Mouse (Mus musculus) cerebellum, adult 2 months (tissue): ENCODE data around the gene Slc26a11. TPM values are rescaled to one million over a fixed set of nuclear protein-coding genes. Genes with fewer than 3 reads are reported as not detected.

Experiments used
- DNase-seq, 2 experiments: peaks; one replicate each; pipeline ENCODE4 v3.0.0; 2021
- H3K27ac ChIP-seq: fragments of 200-500 bp; 2 replicates; pipeline ENCODE4 v1.5.1; 2012; ENCODE audit warnings: low read length, control low read depth, inconsistent platforms; ENCODE audit not compliant: insufficient read depth
- H3K27me3 ChIP-seq: fragments of 200-500 bp; 2 replicates; pipeline ENCODE4 v1.6.1; 2012; ENCODE audit warnings: inconsistent platforms, mild to moderate bottlenecking, low read length, moderate library complexity; ENCODE audit not compliant: control insufficient read depth, insufficient read depth
- H3K4me1 ChIP-seq: fragments of 200-500 bp; 2 replicates; pipeline ENCODE4 v1.6.1; 2011; ENCODE audit warnings: low read length; ENCODE audit not compliant: control insufficient read depth, insufficient read depth
- H3K4me3 ChIP-seq: fragments of 200-500 bp; replicated peaks from 2 replicates; pipeline ENCODE3; 2011; ENCODE audit warnings: mild to moderate bottlenecking, low read depth, low read length, control low read depth; ENCODE audit not compliant: insufficient read depth
- CTCF ChIP-seq: fragments of 200-500 bp; IDR thresholded peaks from 2 replicates; pipeline ENCODE4 v1.5.1; 2011; ENCODE audit warnings: low read depth, mild to moderate bottlenecking, control low read depth, low read length, moderate library complexity, borderline replicate concordance; ENCODE audit not compliant: insufficient read depth
- POLR2A ChIP-seq: fragments of 200-500 bp; IDR thresholded peaks from 2 replicates; pipeline ENCODE4 v1.6.1; 2011; ENCODE audit warnings: low read length, control low read depth, borderline replicate concordance; ENCODE audit not compliant: insufficient read depth
- WGBS: fragments of 180-500 bp; shearing (Covaris S2); methylation state at CpG from one replicate; pipeline ENCODE4 v1.1.7; 2018; 5-methylcytosine and 5-hydroxymethylcytosine counted together
- polyA plus RNA-seq: library from polyadenylated mRNA; depleted of rRNA; stranded (reverse); fragments of >200 nt; gene quantifications from 2 replicates; pipeline ENCODE4 v1.2.3, GENCODE M21; 2012

The Slc26a11 gene
- polyA plus RNA-seq, 1 experiment = 12.9 TPM

GRCm38 (mm10) chr11:119322521-119322920 is 32.8 kb upstream of the Slc26a11 start:
- Histone ChIP-seq H3K27ac (no peak overlapping the region), H3K27me3 (no peaks in the 10 kb centered on the region), H3K4me1 (no peaks in the 10 kb centered on the region), H3K4me3 (no peak overlapping the region)
- no peak for TF ChIP-seq POLR2A
- TF ChIP-seq CTCF = no peak
- 23% methylated on average over 13 of the region's 13 CpGs for WGBS
- DNase-seq = peak; percentile 43 to 44

- Histone ChIP-seq H3K4me3 (no peak overlapping the region), H3K4me1 (no peaks in the 10 kb centered on the region), H3K27me3 (no peaks in the 10 kb centered on the region), H3K27ac (no peak overlapping the region)
- TF ChIP-seq POLR2A (no peak), CTCF (no peak)
- no peak for DNase-seq
- WGBS = 76% methylated on average over 1 of the region's 1 CpGs
Measured at GRCm38 (mm10) chr11:119325068-119325467, 30.3 kb upstream of the Slc26a11 start.

GRCm38 (mm10) chr11:119330592-119330991 is 24.8 kb upstream of the Slc26a11 start:
- H3K27ac ChIP-seq = no peak overlapping the region
- no peaks in the 10 kb centered on the region for H3K27me3 ChIP-seq
- H3K4me1 ChIP-seq = no peaks in the 10 kb centered on the region
- WGBS = 65% methylated on average over 4 of the region's 4 CpGs
- no peak for DNase-seq
- H3K4me3 ChIP-seq = no peak overlapping the region
- no peak for TF ChIP-seq POLR2A
- TF ChIP-seq CTCF = no peak

GRCm38 (mm10) chr11:119331970-119332369 is 23.4 kb upstream of the Slc26a11 start:
- H3K27me3 ChIP-seq = no peaks in the 10 kb centered on the region
- no peak for DNase-seq
- H3K4me3 ChIP-seq = no peak overlapping the region
- no peak overlapping the region for H3K27ac ChIP-seq
- no peak for TF ChIP-seq POLR2A
- no peak for TF ChIP-seq CTCF
- 56% methylated on average over 3 of the region's 3 CpGs for WGBS
- H3K4me1 ChIP-seq = no peaks in the 10 kb centered on the region

- DNase-seq = no peak
- Histone ChIP-seq H3K4me3 (no peak overlapping the region), H3K4me1 (no peaks in the 10 kb centered on the region), H3K27me3 (no peaks in the 10 kb centered on the region), H3K27ac (no peak overlapping the region)
- TF ChIP-seq POLR2A (no peak), CTCF (no peak)
- 36% methylated on average over 10 of the region's 10 CpGs for WGBS
Measured at GRCm38 (mm10) chr11:119338271-119339059, 16.9 kb upstream of the Slc26a11 start.

GRCm38 (mm10) chr11:119339179-119339578 is 16.2 kb upstream of the Slc26a11 start:
- Histone ChIP-seq H3K4me3 (no peak overlapping the region), H3K27ac (no peak overlapping the region), H3K27me3 (no peaks in the 10 kb centered on the region), H3K4me1 (no peaks in the 10 kb centered on the region)
- DNase-seq = no peak
- 50% methylated on average over 5 of the region's 5 CpGs for WGBS
- no peak for TF ChIP-seq CTCF
- no peak for TF ChIP-seq POLR2A

GRCm38 (mm10) chr11:119339637-119340036 is 15.7 kb upstream of the Slc26a11 start:
- 6% methylated on average over 5 of the region's 5 CpGs for WGBS
- DNase-seq = peak; percentile 62 to 71
- Histone ChIP-seq H3K27ac (no peak overlapping the region), H3K27me3 (no peaks in the 10 kb centered on the region), H3K4me1 (no peaks in the 10 kb centered on the region), H3K4me3 (no peak overlapping the region)
- TF ChIP-seq POLR2A (no peak), CTCF (peak; percentile 63)

- no peak overlapping the region for H3K4me3 ChIP-seq
- 71% methylated on average over 8 of the region's 8 CpGs for WGBS
- H3K4me1 ChIP-seq = no peaks in the 10 kb centered on the region
- H3K27ac ChIP-seq = no peak overlapping the region
- no peak for DNase-seq
- H3K27me3 ChIP-seq = no peaks in the 10 kb centered on the region
- TF ChIP-seq POLR2A (no peak), CTCF (no peak)
Measured at GRCm38 (mm10) chr11:119344178-119344577, 11.2 kb upstream of the Slc26a11 start.
